Mouse (Mus musculus): Measurements from ENCODE around the gene Fntb. TPM values are rescaled to one million over a fixed set of nuclear protein-coding genes. Genes with fewer than 3 reads are reported as not detected.

Gene Fntb
- polyA plus RNA-seq, 1 experiment from 2014 or later, result 50.6 TPM

DNA sequence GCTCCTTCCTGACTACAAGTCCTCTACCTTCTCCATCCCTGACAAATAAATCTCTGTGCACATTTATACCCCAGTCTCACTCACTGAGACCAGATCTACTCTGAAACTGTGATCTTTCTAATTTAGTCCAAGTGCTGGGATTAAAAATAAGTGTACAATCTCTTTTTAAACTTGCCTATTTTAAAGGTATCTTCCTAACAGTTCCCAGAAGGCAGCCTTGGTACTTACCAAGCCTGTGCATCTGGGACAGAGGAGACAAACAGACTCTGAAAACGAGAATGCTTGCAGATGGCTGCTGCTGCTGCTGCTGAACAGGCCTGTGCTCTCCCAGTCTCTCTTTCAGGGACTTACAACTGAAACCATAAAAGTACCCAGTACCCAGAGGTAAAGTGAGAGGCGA lies 177.1 kb downstream of the Fntb start:
- Histone ChIP-seq H3K27ac (no peak overlapping the region), H3K9me3 (no peaks in the 10 kb centered on the region), H3K4me1 (replicated peaks) (no peaks in the 10 kb centered on the region), H3K4me3 (no peak overlapping the region), H3K27me3 (ENCODE audit: insufficient read depth, poor library complexity, severe bottlenecking) (no peaks in the 10 kb centered on the region), H3K36me3 (peaks cover 100% of the 10 kb centered on the region)
- DNase-seq (ENCODE audit: low spot score), result no peak
- 82% methylated on average over 2 of the region's 2 CpGs for WGBS

DNA sequence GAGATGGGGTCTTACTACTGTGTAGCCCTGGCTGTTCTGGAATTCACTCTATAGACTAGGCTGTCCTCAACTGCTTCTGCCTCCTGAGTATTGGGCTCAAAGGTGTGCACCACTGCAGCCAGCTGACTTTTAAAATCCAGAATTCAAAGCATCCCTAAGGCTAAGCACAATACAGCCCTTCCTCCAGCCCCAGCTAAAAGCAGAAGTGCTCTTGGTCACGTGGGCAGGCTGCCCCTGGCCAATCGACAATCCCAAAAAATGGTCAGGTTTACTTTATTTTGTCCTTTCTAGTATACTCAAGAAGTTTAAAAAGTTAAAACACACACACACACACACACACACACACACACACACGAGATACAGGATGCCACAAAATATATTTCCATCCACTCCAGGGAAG lies 177.7 kb downstream of the Fntb start:
- DNase-seq (ENCODE audit: low spot score), result no peak
- Histone ChIP-seq H3K36me3 (peaks cover 100% of the 10 kb centered on the region), H3K9me3 (no peaks in the 10 kb centered on the region), H3K27ac (no peak overlapping the region), H3K27me3 (ENCODE audit: insufficient read depth, poor library complexity, severe bottlenecking) (no peaks in the 10 kb centered on the region), H3K4me1 (replicated peaks) (no peaks in the 10 kb centered on the region), H3K4me3 (no peak overlapping the region)
- WGBS, result 87% methylated on average over 3 of the region's 3 CpGs

DNA sequence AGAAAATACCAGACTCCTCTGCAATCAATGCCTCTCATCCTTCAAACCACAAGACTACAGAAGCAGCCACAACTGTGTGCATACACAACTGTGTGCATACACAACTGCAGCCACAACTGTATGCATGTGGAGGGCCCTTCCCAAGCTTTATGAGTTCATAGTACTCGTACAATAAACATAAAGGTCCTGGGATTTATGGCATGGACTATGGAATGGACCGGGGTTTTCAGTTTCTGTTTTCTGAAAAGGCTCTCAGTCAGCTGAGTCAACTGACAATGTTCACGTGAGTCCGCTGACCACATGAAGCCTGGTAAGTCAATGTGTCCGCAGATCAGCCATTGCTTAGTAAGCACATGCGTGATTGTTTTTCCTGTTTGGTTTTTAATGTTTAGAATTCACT lies 178.1 kb downstream of the Fntb start:
- Histone ChIP-seq H3K9me3 (no peaks in the 10 kb centered on the region), H3K27ac (no peak overlapping the region), H3K27me3 (ENCODE audit: insufficient read depth, poor library complexity, severe bottlenecking) (no peaks in the 10 kb centered on the region), H3K36me3 (peaks cover 100% of the 10 kb centered on the region), H3K4me1 (replicated peaks) (no peaks in the 10 kb centered on the region), H3K4me3 (no peak overlapping the region)
- no peak for DNase-seq (ENCODE audit: low spot score)
- 92% methylated on average over 6 of the region's 6 CpGs for WGBS

DNA sequence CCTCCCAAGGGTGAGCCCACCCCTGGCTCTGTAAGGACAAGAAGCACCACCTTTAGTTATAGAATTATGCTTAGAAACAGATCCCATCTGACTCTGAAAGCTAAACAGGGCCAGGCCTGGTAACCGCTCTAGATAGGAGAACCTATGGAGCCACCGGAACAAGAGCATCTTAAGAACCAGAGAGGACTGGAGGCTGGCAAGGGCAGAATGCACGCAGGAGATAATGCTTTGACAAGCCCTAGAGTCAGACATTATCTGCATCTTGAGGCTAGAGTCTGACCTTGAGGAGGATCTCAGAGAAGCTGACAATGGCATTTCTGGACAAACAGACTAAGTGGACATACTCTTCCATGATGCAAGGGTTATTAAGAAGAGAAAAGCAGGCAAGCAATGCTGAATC lies 182.1 kb downstream of the Fntb start:
- no peaks in the 10 kb centered on the region for H3K9me3 ChIP-seq
- H3K36me3 ChIP-seq, result peaks cover 100% of the 10 kb centered on the region
- 97% methylated on average over 3 of the region's 3 CpGs for WGBS
- H3K4me1 ChIP-seq (replicated peaks), result no peaks in the 10 kb centered on the region
- no peak overlapping the region for H3K4me3 ChIP-seq
- H3K27ac ChIP-seq, result no peak overlapping the region
- H3K27me3 ChIP-seq (ENCODE audit: insufficient read depth, poor library complexity, severe bottlenecking), result no peaks in the 10 kb centered on the region
- DNase-seq (ENCODE audit: low spot score), result no peak

DNA sequence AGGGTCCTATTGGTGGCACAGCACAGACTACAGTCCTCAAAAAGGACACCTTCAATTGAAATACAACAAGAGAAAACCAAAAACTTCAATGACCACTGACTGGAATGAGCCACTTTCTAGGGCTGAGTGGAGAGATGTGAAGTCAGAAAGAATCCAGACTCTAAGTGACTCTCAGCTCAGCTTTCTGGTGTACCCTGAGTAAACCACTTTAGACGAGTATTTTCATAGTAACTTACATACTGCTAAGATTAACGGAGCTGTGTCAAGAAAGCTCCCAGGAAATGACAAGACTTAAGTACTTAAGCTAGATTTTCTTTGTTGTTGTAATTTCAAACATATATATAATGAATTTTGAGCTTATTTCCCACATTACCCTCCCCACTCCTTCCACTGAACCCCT lies 182.8 kb downstream of the Fntb start:
- H3K27me3 ChIP-seq (ENCODE audit: insufficient read depth, poor library complexity, severe bottlenecking), result no peaks in the 10 kb centered on the region
- H3K36me3 ChIP-seq, result peaks cover 100% of the 10 kb centered on the region

DNA sequence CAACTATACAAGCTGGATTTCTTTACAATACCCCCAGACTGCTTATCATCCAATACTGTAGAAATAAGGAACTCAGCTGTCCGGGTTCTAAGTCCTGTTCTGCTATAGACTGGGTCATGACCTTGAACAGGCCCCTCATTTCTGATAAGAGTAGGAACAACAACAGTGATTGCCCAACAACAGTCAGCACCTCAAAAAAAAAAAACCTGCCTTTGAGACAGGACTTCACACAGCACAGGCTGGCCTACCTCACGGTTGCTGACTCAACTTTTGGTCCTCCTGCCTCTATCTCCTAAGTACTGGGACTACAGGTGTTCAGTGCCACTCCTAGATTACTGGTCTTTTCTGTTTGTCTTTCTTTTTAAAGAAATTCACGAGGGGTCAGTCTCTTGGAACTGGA lies 183.4 kb downstream of the Fntb start:
- H3K27ac ChIP-seq, result no peak overlapping the region
- no peak overlapping the region for H3K4me3 ChIP-seq
- H3K4me1 ChIP-seq (replicated peaks), result no peaks in the 10 kb centered on the region
- DNase-seq (ENCODE audit: low spot score), result no peak
- no peaks in the 10 kb centered on the region for H3K9me3 ChIP-seq
- no peaks in the 10 kb centered on the region for H3K27me3 ChIP-seq (ENCODE audit: insufficient read depth, poor library complexity, severe bottlenecking)
- H3K36me3 ChIP-seq, result peaks cover 100% of the 10 kb centered on the region
- 89% methylated on average over 3 of the region's 3 CpGs for whole genome bisulfite sequencing

More for the DNA sequence above, 182.8 kb downstream of the Fntb start:
- no peak for DNase-seq (ENCODE audit: low spot score)
- Histone ChIP-seq H3K4me3 (no peak overlapping the region), H3K27ac (no peak overlapping the region), H3K9me3 (no peaks in the 10 kb centered on the region), H3K4me1 (replicated peaks) (no peaks in the 10 kb centered on the region)
- 93% methylated on average over 2 of the region's 2 CpGs for WGBS

DNA sequence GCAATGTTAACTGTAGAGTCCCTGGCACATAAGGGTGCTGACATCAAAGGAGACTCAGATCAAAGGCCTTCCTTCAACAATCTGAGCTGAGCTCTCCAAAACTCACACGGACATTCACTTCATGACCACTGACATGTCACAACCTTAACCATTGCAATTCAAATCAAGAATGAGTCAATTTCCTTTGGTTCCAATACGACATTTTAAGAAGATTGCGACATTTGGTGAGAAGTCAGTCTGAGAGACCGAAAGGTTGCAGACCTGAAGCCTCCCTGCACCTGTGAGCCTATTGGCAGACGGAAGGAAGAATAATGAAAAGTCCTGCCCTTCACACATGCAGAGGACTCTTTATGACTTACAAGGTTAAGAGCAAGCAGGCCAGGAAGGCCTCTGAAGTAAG lies 184.9 kb downstream of the Fntb start:
- no peaks in the 10 kb centered on the region for H3K9me3 ChIP-seq

DNA sequence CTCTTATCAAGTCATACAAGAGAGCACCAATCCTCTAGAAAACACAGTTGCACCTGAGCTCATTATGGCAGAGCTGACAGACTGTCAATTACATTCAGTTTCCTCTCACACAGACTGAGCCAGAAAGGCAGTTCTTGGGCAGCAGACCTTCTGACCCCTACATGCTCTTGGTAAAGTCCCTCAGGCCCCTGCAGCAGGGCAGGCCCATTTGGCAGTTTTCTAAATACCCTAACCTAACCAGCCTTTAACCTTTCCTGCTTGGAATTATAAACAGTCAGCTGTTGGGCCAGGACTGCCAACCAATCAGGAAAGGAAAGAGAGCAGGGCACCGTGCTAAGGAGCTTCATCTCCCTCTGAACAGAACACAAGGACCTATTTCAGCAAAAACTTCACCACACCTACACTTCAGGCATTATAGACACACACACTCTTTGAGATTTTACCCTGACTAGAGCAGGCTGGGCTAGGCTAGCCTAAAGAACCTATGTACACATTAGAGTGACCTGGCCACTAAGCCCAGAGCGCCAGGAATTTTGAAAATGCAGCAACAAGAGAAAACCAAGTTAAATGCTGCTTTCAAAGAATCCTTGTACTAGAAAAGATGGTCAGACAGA lies 188.5 kb downstream of the Fntb start:
- Histone ChIP-seq H3K27me3 (ENCODE audit: insufficient read depth, poor library complexity, severe bottlenecking) (no peaks in the 10 kb centered on the region), H3K27ac (no peak overlapping the region), H3K4me3 (no peak overlapping the region), H3K4me1 (replicated peaks) (no peaks in the 10 kb centered on the region), H3K9me3 (no peaks in the 10 kb centered on the region), H3K36me3 (peaks cover 95% of the 10 kb centered on the region)
- no peak for DNase-seq (ENCODE audit: low spot score)
- WGBS, result 77% methylated on average over 2 of the region's 2 CpGs

More for the DNA sequence above, 184.9 kb downstream of the Fntb start:
- Histone ChIP-seq H3K4me3 (no peak overlapping the region), H3K4me1 (replicated peaks) (no peaks in the 10 kb centered on the region), H3K27me3 (ENCODE audit: insufficient read depth, poor library complexity, severe bottlenecking) (no peaks in the 10 kb centered on the region), H3K27ac (no peak overlapping the region), H3K36me3 (peaks cover 99% of the 10 kb centered on the region)
- 92% methylated on average over 5 of the region's 5 CpGs for WGBS
- no peak for DNase-seq (ENCODE audit: low spot score)

DNA sequence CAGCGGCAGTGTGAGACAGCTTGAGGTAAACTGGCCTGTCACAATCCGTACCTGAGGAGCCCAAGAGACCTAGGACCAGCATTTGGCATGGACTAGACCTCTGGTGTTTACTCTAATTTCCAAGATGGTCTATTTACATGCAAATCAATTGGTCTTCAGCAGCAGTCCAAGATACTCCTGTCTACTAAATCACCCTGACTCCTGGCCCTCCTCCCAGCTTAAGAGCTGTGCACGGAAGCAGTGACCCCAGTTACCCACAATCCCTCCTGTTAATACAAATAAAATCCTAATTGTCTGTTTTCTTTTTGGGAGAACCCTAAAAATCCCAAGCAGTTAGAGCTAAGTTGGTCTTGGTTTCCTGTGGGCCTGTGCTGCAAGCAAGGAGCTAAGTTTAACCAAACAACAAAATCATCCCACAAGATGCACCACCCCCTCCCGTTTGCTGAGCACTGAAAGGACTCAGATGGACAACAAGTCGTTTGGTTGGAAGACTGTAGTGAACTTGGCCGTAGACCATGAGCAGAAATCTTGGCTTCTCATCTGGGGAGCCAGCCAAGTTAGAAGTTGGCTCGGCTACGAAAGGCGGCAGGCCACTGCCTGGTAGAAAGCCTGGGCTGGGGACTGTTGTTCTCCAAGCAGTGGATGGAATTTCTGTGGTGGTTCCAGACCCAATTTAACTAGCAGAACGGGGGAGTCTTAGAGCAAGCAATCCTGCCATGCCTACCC lies 189.5 kb downstream of the Fntb start:
- Histone ChIP-seq H3K27me3 (ENCODE audit: insufficient read depth, poor library complexity, severe bottlenecking) (no peaks in the 10 kb centered on the region), H3K36me3 (peaks cover 95% of the 10 kb centered on the region), H3K9me3 (no peaks in the 10 kb centered on the region), H3K27ac (no peak overlapping the region), H3K4me1 (replicated peaks) (no peaks in the 10 kb centered on the region), H3K4me3 (no peak overlapping the region)
- 89% methylated on average over 10 of the region's 10 CpGs for whole genome bisulfite sequencing
- DNase-seq (ENCODE audit: low spot score), result no peak

DNA sequence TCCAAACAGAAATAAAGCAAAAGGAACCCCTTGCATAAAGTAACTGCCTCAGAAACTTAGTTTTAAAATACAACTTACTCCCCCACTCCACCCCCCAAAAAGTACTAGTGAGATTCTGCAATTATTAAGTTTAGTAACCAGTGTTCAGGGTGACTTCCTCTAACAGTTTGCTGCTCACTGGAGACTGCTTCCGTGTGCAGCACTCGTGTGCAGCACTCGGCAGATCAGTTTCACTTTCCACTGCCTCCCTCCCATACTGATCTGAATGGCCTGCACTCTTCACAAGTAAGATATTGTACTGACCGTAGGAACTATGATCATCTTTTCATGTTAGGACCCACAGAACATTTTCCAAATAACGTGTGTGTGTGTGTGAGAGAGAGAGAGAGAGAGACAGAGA lies 192.3 kb downstream of the Fntb start:
- H3K4me1 ChIP-seq (replicated peaks), result peaks cover 19% of the 10 kb centered on the region
- no peak overlapping the region for H3K4me3 ChIP-seq
- no peaks in the 10 kb centered on the region for H3K27me3 ChIP-seq (ENCODE audit: insufficient read depth, poor library complexity, severe bottlenecking)
- no peak for DNase-seq (ENCODE audit: low spot score)
- no peak overlapping the region for H3K27ac ChIP-seq
- H3K9me3 ChIP-seq, result no peaks in the 10 kb centered on the region
- peaks cover 73% of the 10 kb centered on the region for H3K36me3 ChIP-seq
- 88% methylated on average over 5 of the region's 5 CpGs for WGBS

DNA sequence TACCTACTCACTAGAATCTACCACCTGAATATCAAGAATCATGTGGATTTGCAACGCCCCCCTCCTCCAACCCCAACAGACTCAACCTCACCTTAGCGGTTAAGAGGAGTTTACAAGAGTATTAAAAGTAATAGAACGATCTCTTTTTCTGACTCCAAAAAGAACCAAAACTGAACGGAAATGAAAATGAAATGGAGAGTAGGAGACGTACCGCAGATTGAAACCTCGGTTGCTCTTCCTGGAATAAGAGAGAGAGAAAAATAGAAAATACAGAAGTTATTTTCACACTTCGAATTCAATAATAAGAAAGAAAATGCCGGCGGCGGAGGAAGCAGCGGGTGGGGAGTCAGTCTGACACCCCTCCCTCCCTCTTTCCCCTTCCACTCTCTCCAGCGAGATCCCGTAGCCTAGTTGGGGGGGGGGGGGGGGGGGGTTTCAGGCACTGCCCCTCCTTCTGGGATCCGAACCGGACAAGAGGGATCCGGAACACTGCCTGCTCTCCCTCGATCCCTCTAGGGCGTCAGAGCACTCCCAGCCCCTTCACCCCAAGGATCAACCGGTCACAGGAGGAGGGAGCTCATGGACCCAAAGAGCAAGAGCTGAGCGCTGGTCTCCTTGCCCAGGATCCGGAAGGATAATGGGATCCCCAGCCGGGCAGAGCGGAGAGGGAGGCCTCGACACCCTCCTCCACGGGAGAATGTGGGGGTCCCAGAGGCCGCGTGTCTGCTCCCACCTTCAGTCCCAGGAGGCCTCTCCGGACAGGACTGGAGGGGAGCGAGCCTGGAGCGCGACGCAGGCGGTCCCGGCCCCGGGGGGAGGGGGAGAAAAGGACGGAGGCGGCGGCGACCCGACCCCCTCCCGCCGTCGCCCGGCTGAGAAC lies 195.9 kb downstream of the Fntb start:
- H3K27me3 ChIP-seq (ENCODE audit: insufficient read depth, poor library complexity, severe bottlenecking), result no peaks in the 10 kb centered on the region
- WGBS, result 5% methylated on average over 44 of the region's 45 CpGs

DNA sequence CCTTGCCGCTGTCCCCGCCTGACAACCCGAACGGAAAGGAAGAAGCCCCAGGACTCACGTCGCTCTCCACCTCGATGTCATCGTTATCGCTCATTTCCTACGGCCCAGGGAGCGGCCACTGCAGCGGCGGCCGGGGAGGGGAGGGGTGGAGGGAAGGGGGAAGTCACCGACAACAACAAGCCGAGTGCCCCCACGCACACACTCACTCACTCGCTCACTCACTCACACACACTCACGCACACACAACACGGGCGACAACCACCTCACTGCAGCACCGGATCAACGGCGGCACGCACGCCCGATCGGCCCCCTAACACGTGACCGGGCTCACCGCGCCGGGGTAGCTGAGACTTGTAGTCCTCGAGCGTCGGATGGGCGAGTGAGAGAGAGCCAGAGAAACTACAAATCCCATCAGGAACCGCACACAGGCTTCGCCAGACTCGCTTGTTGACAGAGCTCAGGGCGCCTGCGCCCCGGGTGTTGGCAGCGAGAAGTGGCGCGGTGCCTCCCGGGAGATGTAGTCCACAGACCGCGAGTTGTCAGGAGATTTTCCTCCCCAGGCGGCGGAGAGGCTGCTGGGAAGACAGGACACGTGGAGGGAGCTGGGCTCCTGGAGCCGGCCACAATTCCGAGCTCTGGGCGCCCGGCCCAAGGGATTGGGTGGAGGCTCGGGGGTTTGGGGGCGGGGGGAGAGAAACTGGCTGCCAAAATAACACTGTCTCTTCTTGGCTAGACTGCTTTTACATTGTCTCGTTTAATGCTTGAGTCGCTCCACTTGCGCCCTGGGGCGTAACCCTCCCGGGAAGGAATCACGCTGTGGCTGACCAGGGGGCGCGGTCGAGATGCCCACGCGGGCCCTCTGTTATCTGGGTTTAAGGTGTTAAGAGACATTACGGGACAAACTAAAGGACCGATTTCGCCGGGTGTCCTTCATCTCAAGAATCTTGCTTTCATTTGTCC lies 196.8 kb downstream of the Fntb start, which contains the start of gene Max:
TSS of gene Max (minus strand) at position 270 of the 960 bp plus-strand sequence.
- Histone ChIP-seq H3K36me3 (peaks cover 29% of the 10 kb centered on the region), H3K27ac (peak within 1 kb of the TSS; percentile 90), H3K27me3 (ENCODE audit: insufficient read depth, poor library complexity, severe bottlenecking) (no peaks in the 10 kb centered on the region), H3K4me3 (peak within 1 kb of the TSS; percentile 97), H3K9me3 (no peaks in the 10 kb centered on the region), H3K4me1 (replicated peaks) (peaks cover 38% of the 10 kb centered on the region)
- peak; percentile 98 for DNase-seq (ENCODE audit: low spot score)
- WGBS, result under 1% methylated on average over 73 of the region's 73 CpGs

More for the DNA sequence above, 195.9 kb downstream of the Fntb start:
- peak overlapping the region; percentile 97 for H3K4me3 ChIP-seq
- H3K36me3 ChIP-seq, result peaks cover 38% of the 10 kb centered on the region
- H3K4me1 ChIP-seq (replicated peaks), result peaks cover 35% of the 10 kb centered on the region
- peak; percentile 36 for DNase-seq (ENCODE audit: low spot score)
- H3K9me3 ChIP-seq, result no peaks in the 10 kb centered on the region
- H3K27ac ChIP-seq, result peak overlapping the region; percentile 90
